Mouse (Mus musculus): ENCODE data around the gene Faah.

Gene Faah

GRCm38 (mm10) chr4:115943669-115944314, 73.9 kb downstream of the Faah start:
- DNase-seq (ENCODE audit: low spot score) = no peak

GRCm38 (mm10) chr4:115941242-115941820, 76.4 kb downstream of the Faah start:
- no peak for DNase-seq (ENCODE audit: low spot score)

GRCm38 (mm10) chr4:115940681-115941080, 77.0 kb downstream of the Faah start:
- no peak for DNase-seq (ENCODE audit: low spot score)

- no peak for DNase-seq (ENCODE audit: low spot score)
Measured at GRCm38 (mm10) chr4:115939295-115940102, 78.2 kb downstream of the Faah start, which contains the start of gene Dmbx1. Dmbx1 (minus strand) TSS chr4:115939926.

GRCm38 (mm10) chr4:115938276-115939160, 79.2 kb downstream of the Faah start:
- DNase-seq (ENCODE audit: low spot score) = no peak

GRCm38 (mm10) chr4:115937061-115937976, 80.4 kb downstream of the Faah start:
- no peak for DNase-seq (ENCODE audit: low spot score)

- no peak for DNase-seq (ENCODE audit: low spot score)
Measured at GRCm38 (mm10) chr4:115936646-115937045, 81.1 kb downstream of the Faah start.

GRCm38 (mm10) chr4:115935835-115936581, 81.7 kb downstream of the Faah start:
- no peak for DNase-seq (ENCODE audit: low spot score)

- DNase-seq (ENCODE audit: low spot score) = no peak
Measured at GRCm38 (mm10) chr4:115931556-115932088, 86.1 kb downstream of the Faah start.

- DNase-seq (ENCODE audit: low spot score) = no peak
Measured at GRCm38 (mm10) chr4:115927637-115928036, 90.1 kb downstream of the Faah start.

GRCm38 (mm10) chr4:115923262-115923880, 94.4 kb downstream of the Faah start:
- no peak for DNase-seq (ENCODE audit: low spot score)

- no peak for DNase-seq (ENCODE audit: low spot score)
Measured at GRCm38 (mm10) chr4:115922688-115923087, 95.0 kb downstream of the Faah start.

GRCm38 (mm10) chr4:115919911-115920310, 97.8 kb downstream of the Faah start:
- peak; percentile 32 for DNase-seq (ENCODE audit: low spot score)
